Mouse (Mus musculus) lung, adult 2 months (tissue): ENCODE results near the gene Tctex1d1.

Source experiments
- CTCF ChIP-seq: fragments of 200-500 bp; IDR thresholded peaks from 2 replicates; pipeline ENCODE4 v1.5.1; 2011; ENCODE audit warnings: mild to moderate bottlenecking, low read length, control low read depth; ENCODE audit not compliant: insufficient read depth
- POLR2A ChIP-seq: fragments of 200-500 bp; IDR thresholded peaks from 2 replicates; pipeline ENCODE4 v1.6.1; 2011; ENCODE audit warnings: low read depth, mild to moderate bottlenecking, control low read depth, low read length, borderline replicate concordance; ENCODE audit errors: extremely low read depth

DNA sequence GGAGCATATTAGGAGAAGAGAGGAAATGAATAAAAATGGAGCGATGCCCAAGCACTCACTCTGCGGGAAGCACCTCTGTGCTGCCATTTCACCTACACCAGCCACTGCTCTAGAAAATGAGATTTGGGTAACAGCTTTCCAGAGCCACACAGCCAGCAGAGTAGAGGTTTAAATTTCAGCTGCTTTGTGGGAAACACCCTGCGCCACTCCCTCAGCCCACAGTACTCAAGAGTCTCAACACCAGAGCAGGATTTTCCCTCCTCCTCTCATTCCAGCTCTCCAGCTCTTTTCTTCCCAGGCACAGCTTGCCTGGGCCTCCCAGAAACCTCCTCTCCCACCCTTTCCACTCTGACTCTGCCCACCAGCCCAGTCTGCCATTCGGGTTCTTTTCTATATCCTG lies 37.7 kb upstream of the Tctex1d1 start:
- TF ChIP-seq CTCF (no peak), POLR2A (no peak)
